Mouse (Mus musculus): ENCODE measurements at regions not wholly inside any gene's neighbourhood (a gene's known extent, or its start where the extent isn't known, plus 50 kb on each side); places are given as distances from the start of the nearest gene placed in this dataset.

- ChIA-PET CTCF (interaction anchor here (0.9 kb wide), 1 partner anchor 25 kb away, joined by 3 read pairs; no protein-coding TSS in a partner anchor), POLR2A (interaction anchor here (0.7 kb wide), 1 partner anchor 431 kb away, joined by 4 read pairs; no protein-coding TSS in a partner anchor)
- H3K27me3 ChIP-seq, result no peaks in the 10 kb centered on the region
- DNase-seq (ENCODE audit: low read depth, low spot score) (no peak), ATAC-seq (no peak)
- in situ Hi-C loops (cut with MboI; ENCODE audit: low pct_unique_long_range_greater_than_20kb), result no loop called here
- no peak for TF ChIP-seq CTCF (IDR thresholded peaks at IDR 0.05)
Measured at GRCm38 (mm10) chr10:67615016-67615415, 66.3 kb upstream of the Ado start.

- no peak for TF ChIP-seq CTCF (IDR thresholded peaks at IDR 0.05)
- no peak for DNase-seq (ENCODE audit: low read depth, low spot score)
- CTCF ChIA-PET, result interaction anchor here (1.6 kb wide), 1 partner anchor 9 kb away, joined by 6 read pairs; no protein-coding TSS in a partner anchor
- in situ Hi-C loops (cut with MboI; ENCODE audit: low pct_unique_long_range_greater_than_20kb), result no loop called here
- H3K27me3 ChIP-seq, result no peaks in the 10 kb centered on the region
- ATAC-seq, result no peak
- POLR2A ChIA-PET, result no interaction called here
Measured at GRCm38 (mm10) chr10:67610689-67611088, 61.9 kb upstream of the Ado start.

- peaks cover 5% of the 10 kb centered on the region for H3K27me3 ChIP-seq
- ATAC-seq, result no peak
- no peak for DNase-seq (ENCODE audit: low read depth, low spot score)
- ChIA-PET CTCF (interaction anchor here (0.8 to 1.5 kb wide), 2 partner anchors 15 to 120 kb away, joined by 3 to 6 read pairs; no protein-coding TSS in a partner anchor), POLR2A (no interaction called here)
- in situ Hi-C loops (cut with MboI; ENCODE audit: low pct_unique_long_range_greater_than_20kb), result no loop called here
- no peak for TF ChIP-seq CTCF (IDR thresholded peaks at IDR 0.05)
Measured at GRCm38 (mm10) chr10:67608033-67608432, 59.3 kb upstream of the Ado start.

GRCm38 (mm10) chr10:67607297-67608032 is 58.7 kb upstream of the Ado start:
- DNase-seq (ENCODE audit: low read depth, low spot score), result no peak

GRCm38 (mm10) chr10:67606739-67607138 is 58.0 kb upstream of the Ado start:
- ChIA-PET POLR2A (no interaction called here), CTCF (no interaction called here)
- peaks cover 5% of the 10 kb centered on the region for H3K27me3 ChIP-seq
- ATAC-seq, result no peak
- in situ Hi-C loops (cut with MboI; ENCODE audit: low pct_unique_long_range_greater_than_20kb), result no loop called here
- no peak for DNase-seq (ENCODE audit: low read depth, low spot score)
- no peak for TF ChIP-seq CTCF (IDR thresholded peaks at IDR 0.05)

More at GRCm38 (mm10) chr10:67607297-67608032, 58.7 kb upstream of the Ado start:
- no peak for TF ChIP-seq CTCF (IDR thresholded peaks at IDR 0.05)
- no peak for ATAC-seq
- in situ Hi-C loops (cut with MboI; ENCODE audit: low pct_unique_long_range_greater_than_20kb), result no loop called here
- CTCF ChIA-PET, result interaction anchor here (0.8 kb wide), 1 partner anchor 120 kb away, joined by 3 read pairs; no protein-coding TSS in a partner anchor
- peaks cover 5% of the 10 kb centered on the region for H3K27me3 ChIP-seq
- POLR2A ChIA-PET, result no interaction called here

- DNase-seq (ENCODE audit: low read depth, low spot score) (no peak), ATAC-seq (no peak)
- peaks cover 5% of the 10 kb centered on the region for H3K27me3 ChIP-seq
- in situ Hi-C loops (cut with MboI; ENCODE audit: low pct_unique_long_range_greater_than_20kb), result no loop called here
- no peak for TF ChIP-seq CTCF (IDR thresholded peaks at IDR 0.05)
- CTCF ChIA-PET, result no interaction called here
- POLR2A ChIA-PET, result no interaction called here
Measured at GRCm38 (mm10) chr10:67599390-67599789, 50.6 kb upstream of the Ado start.

- POLR2A ChIA-PET, result no interaction called here
- CTCF ChIA-PET, result no interaction called here
- no peak for TF ChIP-seq CTCF (IDR thresholded peaks at IDR 0.05)
- ATAC-seq, result no peak
- in situ Hi-C loops (cut with MboI; ENCODE audit: low pct_unique_long_range_greater_than_20kb), result no loop called here
- no peaks in the 10 kb centered on the region for H3K27me3 ChIP-seq
- no peak for DNase-seq (ENCODE audit: low read depth, low spot score)
Measured at GRCm38 (mm10) chr10:67598590-67599047, 49.9 kb upstream of the Ado start.
